Mouse (Mus musculus): ENCODE measurements at regions not wholly inside any gene's neighbourhood (a gene's known extent, or its start where the extent isn't known, plus 50 kb on each side); places are given as distances from the start of the nearest gene placed in this dataset.

- no peak for TF ChIP-seq POLR2A (IDR thresholded peaks at IDR 0.05; ENCODE audit: insufficient read length, low read depth)
- TF ChIP-seq TCF12 (IDR thresholded peaks at IDR 0.05; ENCODE audit: insufficient read depth, poor library complexity, severe bottlenecking), result no peak
- TF ChIP-seq USF1 (IDR thresholded peaks at IDR 0.05; ENCODE audit: low read depth), result no peak
- TF ChIP-seq POLR2AphosphoS2 (IDR thresholded peaks at IDR 0.05; ENCODE audit: insufficient read length, low read depth), result no peak
- TF ChIP-seq MYOG (IDR thresholded peaks at IDR 0.05; ENCODE audit: control insufficient read depth in 1 of 3, insufficient read depth in 1 of 3, insufficient read length in 2 of 3, low read depth in 2 of 3), result no peak
These were observed 54.6 kb upstream of the Dock10 start for GRCm38 (mm10) chr1:80812906-80813305.

Measured in myocyte (in vitro differentiated cells).